Mouse (Mus musculus) WW6 (cell line): ENCODE data around the gene Olfr1263.

Experiments used
- DNase-seq: peaks from one replicate; pipeline ENCODE4 v3.0.0-alpha.2; 2013; ENCODE audit warnings: low read depth, low spot score

Olfr1263 gene

GRCm38 (mm10) chr2:90011831-90012230 lies at the start of gene Olfr1263:
Gene Olfr1263 (plus strand): TSS chr2:90012131.
- DNase-seq, result no peak

- DNase-seq, result no peak
Observed at GRCm38 (mm10) chr2:89974184-89974583, 37.7 kb upstream of the Olfr1263 start, which contains the start of gene Olfr1260. Gene Olfr1260 (plus strand): TSS chr2:89974340.

GRCm38 (mm10) chr2:89977709-89978108 lies 34.2 kb upstream of the Olfr1263 start:
- no peak for DNase-seq

- DNase-seq, result no peak
Observed at GRCm38 (mm10) chr2:89990921-89991320, 21.0 kb upstream of the Olfr1263 start, which contains the start of gene Olfr1261. Gene Olfr1261 (plus strand): TSS chr2:89991221.

- DNase-seq, result no peak
Observed at GRCm38 (mm10) chr2:89999845-90000244, 12.1 kb upstream of the Olfr1263 start, which contains the start of gene Olfr1262. Gene Olfr1262 (plus strand): TSS chr2:90000145.

GRCm38 (mm10) chr2:90025477-90025876 lies 13.5 kb downstream of the Olfr1263 start, which contains the start of gene Olfr1264:
Gene Olfr1264 (minus strand): TSS chr2:90025577.
- DNase-seq, result no peak

- no peak for DNase-seq
Observed at GRCm38 (mm10) chr2:90035037-90035436, 23.1 kb downstream of the Olfr1263 start, which contains the start of gene Olfr1265. Gene Olfr1265 (plus strand): TSS chr2:90035337.

GRCm38 (mm10) chr2:90063494-90063893 lies 51.6 kb downstream of the Olfr1263 start, which contains the start of gene Olfr140:
Gene Olfr140 (minus strand): TSS chr2:90063594.
- DNase-seq, result no peak
